Mouse (Mus musculus) frontal cortex, adult (tissue): Measurements from ENCODE around the gene Gm21973.

Experiments used
- ATAC-seq: cut with Nextera tagmentation; 2 replicates; pipeline ENCODE4 v1.9.2; 2017; ENCODE audit warnings: mild to moderate bottlenecking, moderate library complexity, mixed read lengths; ENCODE audit not compliant: low TSS enrichment

Gene Gm21973

DNA sequence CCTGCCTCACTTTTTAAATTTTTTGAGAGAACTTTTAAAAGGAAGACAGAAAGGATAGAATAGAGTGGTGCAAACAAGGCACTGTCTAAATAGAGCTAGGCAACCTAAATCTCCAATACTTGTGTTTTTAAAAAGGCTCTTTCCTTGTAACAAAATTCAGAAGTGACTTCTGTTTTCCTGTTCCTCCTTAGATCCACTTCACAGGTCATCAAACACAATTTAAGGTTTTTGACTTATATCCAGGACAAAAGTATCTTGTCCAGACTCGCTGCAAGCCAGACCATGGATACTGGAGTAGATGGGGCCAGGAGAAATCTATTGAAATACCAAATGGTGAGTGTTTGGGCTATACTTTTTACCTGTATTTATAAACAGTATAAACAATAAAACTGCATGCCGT is at the start of gene Gm21973:
Gene Gm21973 (plus strand): TSS at position 301 of the 400 bp plus-strand sequence.
- no peak for ATAC-seq

DNA sequence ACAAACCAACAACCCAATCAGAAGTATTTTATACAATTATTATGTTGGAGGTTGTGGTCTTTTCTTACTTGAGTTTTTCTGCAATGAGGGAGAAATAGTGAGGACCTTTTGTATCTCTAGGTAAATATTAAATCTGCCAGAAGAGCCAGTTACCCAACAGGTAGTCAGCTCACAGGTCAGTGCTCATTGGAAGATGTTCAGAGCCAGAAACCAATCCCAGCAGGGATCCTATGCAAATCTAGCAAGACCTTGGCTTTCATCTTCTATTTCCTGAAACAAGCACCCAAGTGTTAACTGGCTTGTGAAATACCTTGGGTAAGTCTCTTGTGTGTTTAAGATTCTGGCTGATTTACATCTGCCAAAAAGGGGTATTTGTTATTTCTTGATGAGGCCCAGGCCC is 48.8 kb upstream of the Gm21973 start:
- ATAC-seq, result no peak

DNA sequence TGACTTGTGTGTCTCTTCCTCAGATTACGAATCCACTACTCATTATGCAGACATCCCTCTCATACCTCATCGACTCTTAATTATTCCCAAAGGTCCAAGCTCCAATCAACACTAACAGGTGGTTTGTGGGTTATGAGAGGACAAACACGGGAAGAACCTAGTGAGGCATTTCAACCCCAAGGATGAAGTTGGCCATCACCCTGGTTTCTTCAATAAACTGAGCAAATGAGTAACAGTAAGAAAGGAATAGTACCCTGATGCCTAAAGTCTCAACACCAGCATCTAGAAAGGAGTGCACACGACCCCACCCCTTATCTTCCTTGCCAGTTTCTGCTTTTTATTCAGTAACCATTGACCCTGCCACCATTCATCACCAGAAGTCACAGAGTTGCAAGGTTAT is 47.7 kb upstream of the Gm21973 start:
- no peak for ATAC-seq

DNA sequence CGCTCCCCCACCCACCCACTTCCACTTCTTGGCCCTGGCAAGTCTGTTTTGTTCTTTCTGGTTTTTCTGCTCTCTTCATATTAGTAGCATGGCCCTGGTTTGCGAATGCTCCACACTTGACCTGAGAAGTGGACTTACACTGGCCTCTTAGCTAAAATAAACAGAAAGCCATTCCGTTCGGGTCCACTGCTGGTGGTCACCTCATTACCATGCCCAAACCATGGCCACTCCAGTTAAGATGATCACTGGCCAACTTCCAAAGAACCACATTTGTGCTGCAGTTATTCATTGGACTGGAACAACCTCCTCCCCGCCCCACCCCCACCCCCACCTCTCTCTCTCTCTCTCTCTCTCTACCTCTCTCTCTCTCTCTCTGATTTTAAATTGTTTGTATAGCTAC is 43.6 kb upstream of the Gm21973 start:
- no peak for ATAC-seq

DNA sequence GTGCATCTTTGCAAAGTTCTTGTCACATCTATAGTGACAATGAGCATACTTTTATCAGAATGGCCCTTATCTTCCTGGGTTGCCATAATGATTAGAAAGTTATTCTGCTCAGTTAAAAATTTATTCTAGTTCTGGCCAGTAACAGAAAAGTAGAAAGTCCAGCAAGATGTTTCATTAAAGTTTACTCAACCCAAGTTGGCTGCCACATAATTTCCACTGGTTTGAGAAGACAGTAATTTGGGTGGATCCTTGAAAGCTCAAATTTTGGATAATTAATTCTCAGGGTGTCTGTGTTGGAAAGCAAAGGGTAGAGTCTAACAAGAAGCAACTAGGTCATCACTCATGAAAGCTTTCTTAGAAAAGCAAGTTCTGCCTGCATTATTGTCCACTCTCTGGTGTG is 41.5 kb upstream of the Gm21973 start:
- ATAC-seq, result no peak

DNA sequence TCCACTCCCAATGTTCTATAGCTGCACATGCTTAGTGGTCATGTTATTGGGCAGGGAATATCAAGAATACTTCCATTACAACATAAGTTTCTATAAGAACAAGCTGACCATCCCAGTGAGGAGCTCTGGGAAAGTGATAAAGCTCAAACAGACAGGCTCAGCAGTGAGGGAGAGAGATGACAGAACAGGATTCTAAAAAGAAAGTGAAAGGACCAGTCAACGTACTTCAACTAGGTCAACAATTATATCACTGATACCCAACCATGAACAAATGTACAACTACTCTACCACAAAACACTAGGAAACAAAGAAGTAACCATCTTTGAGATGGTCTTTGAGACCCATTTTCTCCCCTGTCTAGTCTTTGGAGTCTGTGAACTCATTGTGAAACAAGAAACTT is 28.6 kb upstream of the Gm21973 start:
- ATAC-seq, result no peak

DNA sequence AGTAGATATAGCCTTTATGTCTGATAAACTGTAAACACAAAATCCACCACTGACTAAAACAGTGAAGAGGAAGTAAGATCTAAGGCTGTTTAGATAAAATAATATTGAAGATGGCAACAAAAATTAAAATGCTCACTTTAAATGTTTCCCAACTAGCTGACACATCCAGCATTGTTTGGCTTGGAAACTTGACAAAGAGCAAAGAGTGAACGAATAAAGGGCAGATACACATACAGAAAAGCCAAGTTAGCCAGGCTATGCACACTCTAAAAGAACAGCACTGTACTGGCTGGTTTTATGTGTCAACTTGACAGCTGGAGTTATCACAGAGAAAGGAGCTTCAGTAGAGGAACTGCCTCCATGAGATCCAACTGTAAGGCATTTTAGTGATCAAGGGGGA is 27.1 kb upstream of the Gm21973 start:
- ATAC-seq, result no peak

DNA sequence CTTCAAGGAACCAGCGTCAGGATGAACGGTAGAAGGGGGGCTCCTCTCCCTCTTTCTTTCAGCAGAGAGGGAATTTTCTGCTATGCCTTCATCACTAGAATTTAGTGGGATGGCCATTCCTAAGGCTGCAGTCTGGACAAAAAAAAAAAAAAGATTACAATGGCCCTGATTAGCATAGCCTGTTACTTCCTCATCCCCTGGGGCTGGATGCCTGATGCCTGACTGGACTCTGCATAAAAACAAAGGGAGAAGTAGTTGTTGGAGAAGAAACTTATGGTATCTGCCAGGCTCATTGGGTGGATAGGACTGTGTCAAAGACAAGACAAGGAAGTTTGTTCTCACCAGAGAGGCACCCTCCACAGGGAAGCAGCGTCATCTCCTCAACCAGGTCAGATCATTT is 25.7 kb upstream of the Gm21973 start:
- no peak for ATAC-seq

DNA sequence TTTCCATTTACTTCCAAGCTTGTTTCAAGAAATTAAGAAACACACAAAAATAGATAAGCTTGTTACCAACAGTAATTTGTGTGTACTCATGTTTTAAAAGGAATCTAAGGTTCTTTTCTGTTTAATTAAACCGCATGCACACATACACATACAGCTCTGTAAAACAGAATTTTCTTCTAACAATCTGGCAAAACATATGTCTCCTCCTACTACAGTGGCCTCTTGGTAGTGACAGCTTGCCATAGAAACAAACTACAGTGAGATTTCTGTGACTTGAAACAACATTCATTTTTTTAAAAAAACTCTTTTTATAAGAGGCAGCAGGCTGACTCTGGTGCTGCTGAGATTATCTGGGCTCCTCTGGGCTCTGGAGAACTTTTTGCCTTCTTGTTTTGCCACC is 18.7 kb upstream of the Gm21973 start:
- ATAC-seq, result peak; percentile 41; the same call in 1 of the 2 replicates

DNA sequence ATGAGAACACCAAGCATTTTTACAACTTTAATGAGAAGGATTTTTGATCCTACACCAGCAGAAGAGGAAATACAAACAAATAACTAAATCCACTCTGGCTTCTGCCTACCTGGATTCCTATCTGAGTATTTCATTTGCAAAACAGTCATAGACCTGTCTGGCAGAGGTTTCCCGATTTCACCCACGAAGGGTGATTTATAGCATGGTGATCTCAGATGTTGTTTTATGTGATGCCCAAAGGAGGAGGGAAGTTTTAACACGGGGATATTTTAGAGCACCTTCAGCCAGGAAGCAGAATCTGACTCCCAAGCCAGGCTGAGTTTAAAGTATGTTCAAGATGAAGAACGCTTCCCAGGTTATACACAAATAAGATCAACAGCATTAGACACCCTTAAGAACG is 13.4 kb upstream of the Gm21973 start:
- no peak for ATAC-seq

DNA sequence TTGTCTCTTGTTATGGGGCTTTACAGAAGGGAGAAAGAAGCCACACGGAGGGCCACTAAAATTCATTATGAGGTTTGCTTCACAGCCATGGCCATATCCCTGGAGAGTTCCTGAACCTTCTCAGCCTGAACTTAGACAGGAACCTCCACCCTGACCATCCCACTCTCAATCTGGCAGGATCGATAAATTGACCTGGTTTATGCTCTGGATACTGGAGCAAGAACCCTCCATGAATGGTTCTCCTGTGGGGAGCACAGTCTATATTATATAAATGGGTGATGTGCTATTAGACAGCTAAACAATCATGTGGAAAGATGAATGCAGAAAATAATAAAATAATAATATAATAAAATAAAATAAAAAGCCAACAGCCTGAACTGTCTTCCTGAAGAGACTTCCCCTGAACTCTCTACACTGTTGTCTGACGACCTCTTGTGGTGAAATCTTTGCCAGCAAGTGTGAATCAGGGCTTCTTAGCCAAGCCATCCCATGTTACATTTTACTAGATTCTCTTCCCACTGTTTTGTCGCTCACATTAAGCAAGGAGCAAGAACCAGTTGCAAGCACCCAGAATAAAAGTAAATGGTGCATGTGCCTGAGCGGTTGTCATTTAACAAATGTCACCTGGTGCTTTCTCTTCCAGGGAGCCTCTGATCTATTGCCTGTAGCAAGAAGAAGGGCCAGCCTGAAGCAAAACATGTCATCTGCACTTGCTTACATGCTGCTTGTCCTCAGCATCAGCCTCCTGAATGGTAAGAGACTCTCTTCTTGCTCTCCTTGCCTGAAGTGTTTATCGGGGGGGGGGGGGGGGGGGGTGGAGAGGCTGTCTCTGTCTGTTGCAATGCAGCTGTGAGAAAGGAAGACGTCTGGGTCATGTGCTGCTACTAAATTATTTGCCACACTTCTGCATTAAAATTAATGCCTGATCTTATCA is 11.4 kb upstream of the Gm21973 start:
- ATAC-seq, result peak; percentile 91

DNA sequence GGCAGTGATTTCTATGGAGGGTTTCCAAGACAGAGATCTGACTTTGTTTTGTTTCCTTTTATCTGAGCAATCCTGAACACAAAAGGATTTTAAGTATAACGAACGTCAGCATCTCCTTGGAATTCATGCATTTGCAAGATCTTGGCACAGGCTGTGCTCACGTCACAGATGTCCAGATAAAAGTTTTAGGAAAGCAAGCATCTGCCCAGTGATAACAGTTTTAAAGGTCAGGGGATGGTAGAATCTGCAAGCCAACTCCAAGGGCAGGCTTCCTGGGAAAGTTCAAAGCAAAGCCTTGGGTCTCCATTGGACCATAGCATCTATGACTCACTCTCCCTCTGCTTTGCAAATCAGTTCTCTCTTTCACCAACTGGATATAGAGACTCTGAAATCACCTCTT is 5.4 kb downstream of the Gm21973 start:
- no peak for ATAC-seq

DNA sequence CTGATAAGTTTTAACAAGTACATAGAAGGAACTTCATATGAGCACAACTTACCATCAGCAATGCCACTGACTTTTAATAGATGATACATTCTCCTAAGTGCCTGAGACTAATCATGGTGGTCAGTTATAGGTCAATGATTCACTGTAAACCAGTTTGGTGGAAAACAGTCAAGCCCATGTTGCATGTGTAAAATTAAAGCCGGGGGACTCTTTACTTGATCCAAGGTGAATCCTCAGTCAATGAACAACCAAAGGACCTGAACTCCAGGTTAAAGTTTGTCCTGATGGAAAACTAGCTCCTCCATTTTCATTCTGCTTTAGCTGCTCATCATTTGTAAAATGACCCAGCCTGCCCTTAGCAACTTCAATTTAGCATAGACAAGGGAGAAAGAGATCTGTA is 7.4 kb downstream of the Gm21973 start:
- ATAC-seq, result no peak

DNA sequence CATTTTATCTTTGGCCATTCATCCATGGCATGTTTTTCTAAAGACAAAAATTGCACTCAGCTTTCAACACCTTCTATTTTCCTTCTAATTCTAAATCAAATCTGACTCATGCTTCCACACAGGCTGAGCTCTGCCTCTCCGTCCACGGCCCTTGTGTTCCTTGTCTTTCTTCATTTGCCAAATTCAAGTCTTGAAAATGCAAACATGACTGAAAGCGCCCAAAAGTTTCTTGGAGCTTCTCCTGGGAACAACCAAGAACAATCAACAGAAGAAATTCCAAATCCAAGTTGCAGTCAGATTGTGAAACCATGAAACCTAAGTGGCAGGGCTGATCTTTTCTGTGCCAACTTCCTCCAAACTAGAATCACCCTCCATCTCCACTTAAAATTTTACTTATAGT is 13.4 kb downstream of the Gm21973 start:
- ATAC-seq, result no peak

DNA sequence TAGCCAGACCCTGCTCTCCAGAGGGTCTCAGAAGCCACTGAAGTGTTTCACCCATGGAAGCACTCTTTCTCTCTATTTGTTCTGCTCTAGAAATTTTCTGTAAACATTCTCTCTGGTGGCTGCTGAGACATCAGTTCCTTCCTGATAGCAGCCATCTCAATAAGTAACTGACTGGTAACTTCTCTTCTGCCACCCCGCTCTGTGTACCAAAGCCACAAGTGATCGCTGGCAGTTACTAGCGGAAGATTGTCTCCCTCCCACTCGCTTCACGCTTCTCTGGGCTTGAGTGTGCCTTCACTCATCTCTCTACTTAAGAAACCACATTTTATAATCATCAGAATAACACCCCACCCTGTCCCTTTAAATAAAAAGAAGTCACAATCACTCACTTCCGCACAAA is 21.9 kb downstream of the Gm21973 start:
- ATAC-seq, result no peak

DNA sequence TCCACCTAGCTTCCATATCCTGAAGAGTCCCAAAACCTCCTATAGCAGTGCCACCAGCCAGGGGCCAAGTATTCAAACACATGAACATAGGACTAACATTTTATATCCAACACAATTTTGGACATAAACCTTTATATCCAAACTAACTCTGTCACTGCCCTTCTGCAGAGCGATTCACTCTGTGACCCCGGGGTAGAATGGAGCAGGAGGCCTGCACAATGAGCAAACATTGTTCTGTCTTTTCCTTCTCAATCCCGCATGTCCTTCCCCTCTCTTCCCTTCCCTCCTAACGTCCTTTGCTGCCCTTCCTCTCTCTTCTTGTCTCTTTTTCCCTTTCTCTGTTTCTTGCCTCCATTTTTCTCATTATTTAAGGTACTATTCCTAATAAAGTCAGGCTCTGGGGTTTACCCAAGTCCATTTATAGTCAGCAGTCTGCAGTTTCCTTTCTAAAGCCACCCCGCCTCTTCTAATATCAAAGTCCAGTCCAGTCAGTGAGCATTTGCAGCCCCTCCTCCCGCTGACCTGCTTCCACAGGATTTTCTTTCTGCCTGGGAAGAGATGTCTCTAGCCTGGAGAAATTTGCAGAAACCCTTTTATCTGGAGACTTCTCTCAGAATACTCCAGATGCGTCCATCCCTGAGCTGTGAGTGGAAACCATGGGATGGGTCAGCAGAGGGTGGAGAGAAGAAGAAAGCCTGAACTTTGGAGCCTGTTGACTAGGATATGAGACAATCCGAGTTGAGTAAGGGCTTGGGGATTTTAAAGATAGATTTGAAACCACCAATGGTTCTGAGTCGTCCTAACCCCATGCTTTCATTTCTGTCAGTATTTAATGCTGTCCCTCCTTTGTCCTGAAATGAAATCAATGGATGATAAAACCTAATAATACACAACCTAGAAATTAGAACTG is 33.1 kb downstream of the Gm21973 start, which contains the start of gene Agxt2:
Gene Agxt2 (plus strand): TSS at position 494 of the 910 bp plus-strand sequence.
- ATAC-seq, result no peak

DNA sequence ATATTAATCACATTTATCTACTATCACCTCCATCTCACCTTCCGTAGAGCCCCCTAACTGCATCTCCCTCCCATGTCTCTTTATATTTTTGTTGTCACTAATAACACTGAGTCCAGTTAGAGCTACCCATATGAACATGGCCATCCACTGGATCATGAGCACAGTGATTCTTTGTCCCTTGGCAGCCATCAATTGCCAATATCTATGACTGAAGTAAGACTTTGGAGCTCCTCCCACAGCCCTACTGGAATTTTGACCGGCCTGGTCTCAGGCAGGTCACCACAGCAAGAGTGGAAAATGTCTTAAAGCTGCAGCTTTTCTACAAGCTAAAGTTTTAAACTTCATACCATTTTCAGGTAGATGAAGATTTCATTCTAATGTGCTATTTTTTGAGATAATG is 41.2 kb downstream of the Gm21973 start:
- no peak for ATAC-seq

DNA sequence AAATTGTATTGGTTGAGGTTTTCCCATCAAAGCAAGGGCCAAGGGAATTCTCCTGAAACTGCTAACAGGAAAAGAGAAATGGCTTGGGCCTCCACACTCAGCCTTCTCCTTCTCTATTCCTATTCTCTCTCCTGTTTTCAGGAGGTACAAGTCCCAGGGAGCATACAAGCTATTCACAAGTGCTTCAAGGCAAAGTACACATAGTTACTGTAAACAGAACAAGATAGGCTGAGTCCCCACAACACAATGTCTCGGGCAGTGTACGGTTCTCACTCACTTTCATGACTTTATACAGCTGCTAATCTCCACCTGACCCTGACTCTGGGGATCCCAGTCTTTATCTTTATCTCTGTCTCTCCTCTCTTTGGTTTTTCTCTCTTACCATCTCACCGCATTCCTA is 50.2 kb downstream of the Gm21973 start:
- ATAC-seq, result no peak

DNA sequence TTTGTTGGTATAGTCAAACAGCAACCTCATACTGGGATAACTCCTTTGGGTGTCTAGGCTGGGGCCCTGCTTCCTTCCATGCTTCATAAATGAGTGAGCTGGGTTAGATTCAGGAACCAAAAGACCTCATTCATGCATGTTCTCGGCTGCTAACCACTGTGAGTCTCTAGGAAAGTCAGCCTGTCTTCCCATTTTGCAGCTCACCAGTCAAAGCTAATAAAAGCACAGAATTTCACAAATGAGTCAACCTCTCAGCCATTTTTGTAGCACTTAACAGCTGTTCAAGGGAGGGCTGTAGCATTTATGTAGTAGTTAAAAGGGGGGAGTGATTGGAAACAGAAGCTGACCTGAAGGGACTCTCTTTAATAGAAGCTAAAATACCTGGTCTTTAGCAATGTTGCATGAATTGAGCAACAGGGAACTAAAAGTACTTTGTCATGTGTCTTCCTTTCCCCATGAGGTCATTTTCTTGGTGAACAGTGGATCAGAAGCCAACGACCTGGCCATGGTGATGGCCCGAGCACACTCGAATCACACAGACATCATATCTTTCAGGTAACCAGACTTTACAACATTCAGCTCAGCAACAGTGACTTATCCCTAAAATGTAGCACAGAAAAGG is 53.3 kb downstream of the Gm21973 start:
- ATAC-seq, result peak; percentile 81; the same call in 1 of the 2 replicates

DNA sequence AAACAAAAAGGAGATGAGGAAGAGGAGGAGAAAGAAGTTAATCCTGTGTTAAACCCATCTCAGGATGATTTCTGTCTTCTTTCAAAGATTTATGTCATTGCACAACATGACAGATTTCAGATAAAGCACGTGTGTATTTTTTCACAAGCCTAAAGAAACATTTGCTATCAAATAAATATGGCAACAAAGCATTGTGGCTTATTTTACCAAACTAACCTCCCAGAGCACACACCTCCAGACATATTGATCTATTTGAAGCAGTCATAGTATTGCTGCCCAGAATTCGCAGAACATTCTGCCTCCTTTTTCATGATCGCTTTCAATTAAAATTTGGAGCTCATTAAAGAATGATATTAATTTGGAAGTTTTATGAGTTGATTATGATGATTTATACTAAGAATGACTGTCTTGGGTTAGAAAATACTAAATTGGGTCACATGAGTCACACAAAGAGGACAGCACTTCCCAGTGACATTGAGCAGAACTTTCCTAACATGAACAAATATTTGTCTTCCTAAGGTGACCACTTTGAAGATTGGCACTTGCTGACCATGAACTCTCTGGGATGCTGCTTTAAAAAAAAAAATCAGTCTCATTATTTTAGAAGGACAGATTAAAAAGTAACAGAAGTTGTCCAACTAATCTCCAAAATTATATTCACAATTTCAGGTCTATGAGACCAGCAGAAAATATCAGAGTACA is 54.7 kb downstream of the Gm21973 start:
- no peak for ATAC-seq

DNA sequence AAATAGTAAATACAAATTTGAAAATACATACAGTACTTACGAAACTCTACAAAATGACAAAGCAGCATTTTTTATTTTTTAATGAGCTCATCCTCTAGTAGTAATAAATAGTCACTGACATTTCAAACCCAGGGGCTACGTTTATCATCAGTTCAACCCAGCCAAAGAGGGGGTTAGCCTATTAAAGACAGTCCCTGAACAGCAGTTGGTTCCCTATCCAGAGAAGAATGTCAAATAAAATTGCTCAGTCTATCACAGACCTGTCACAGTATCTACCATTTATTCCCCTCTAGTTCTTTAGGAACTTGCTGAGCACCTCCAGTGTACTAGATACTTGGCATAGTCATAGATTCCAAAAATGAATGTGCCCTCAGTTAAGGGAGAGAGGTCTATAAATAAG is 62.1 kb downstream of the Gm21973 start:
- ATAC-seq, result no peak

DNA sequence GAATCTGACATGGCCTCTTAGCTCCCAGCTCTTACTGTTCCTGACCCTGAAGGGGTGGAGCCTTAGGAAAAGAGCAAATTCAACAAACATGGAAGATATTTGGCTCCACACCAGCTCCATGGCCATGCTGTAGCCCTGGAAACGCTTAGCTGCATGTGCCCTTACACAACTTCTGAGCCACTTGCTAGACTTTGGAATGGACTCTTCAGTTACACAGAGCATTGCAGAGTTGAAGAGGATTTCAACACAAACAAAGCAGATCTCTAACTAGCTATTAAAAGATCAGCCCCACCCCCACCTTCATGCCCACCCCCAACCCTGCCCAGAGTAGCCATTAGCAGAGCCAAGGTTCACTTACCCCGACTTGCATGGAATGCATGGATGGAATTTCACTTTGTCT is 74.6 kb downstream of the Gm21973 start:
- ATAC-seq, result no peak
